Mouse (Mus musculus): Measurements from ENCODE around the gene Stpg1. TPM values are rescaled to one million over a fixed set of nuclear protein-coding genes. Genes with fewer than 3 reads are reported as not detected.

The Stpg1 gene
- polyA plus RNA-seq, 1 experiment from 2014 or later = 0.18 TPM

GRCm38 (mm10) chr4:135477851-135478250 lies 16.7 kb upstream of the Stpg1 start:
- Histone ChIP-seq H3K4me1 (replicated peaks; ENCODE audit: control insufficient read depth, insufficient read depth) (no peaks in the 10 kb centered on the region), H3K4me3 (ENCODE audit: low read depth, low read length) (no peak overlapping the region), H3K4me2 (replicated peaks; ENCODE audit: low read depth) (no peak overlapping the region), H3K9me3 (ENCODE audit: control insufficient read depth, low read length) (no peaks in the 10 kb centered on the region), H3K9ac (ENCODE audit: low read length) (no peak overlapping the region), H3K36me3 (ENCODE audit: control insufficient read depth, insufficient read depth, low read length) (peaks cover 3% of the 10 kb centered on the region; the same call in 1 of the 2 replicates), H3K27ac (replicated peaks) (no peak overlapping the region), H3K27me3 (ENCODE audit: control insufficient read depth, insufficient read depth, low read length) (no peaks in the 10 kb centered on the region)
- TF ChIP-seq CTCF (IDR thresholded peaks at IDR 0.05; ENCODE audit: low read depth) (no peak), EP300 (optimal IDR thresholded peaks at IDR 0.05) (no peak)
- WGBS = 85% methylated on average over 10 of the region's 10 CpGs
- DNase-seq (ENCODE audit: low spot score) = no peak
- ATAC-seq (ENCODE audit: low FRiP score, low TSS enrichment) = no peak; the same call in 1 of the 2 replicates

DNA sequence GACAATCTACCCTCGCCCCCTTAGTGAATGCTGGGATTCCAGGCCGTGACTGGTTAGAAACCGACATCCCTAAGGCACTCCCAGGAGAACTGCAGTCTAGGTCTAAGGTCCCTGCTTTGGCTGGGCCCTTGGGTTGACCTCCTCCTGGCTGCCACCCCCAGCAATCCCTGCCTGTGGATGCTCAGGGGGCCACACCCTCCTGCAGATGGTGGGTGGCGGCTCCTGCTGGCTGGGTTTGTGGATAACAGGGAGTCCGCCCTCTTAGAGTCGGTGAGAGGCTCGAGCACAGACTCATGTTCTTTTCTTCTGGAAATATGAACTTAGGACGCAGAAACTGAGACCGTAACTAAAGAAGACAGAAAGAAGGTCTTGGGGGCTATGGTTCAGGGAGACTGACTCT lies 14.2 kb upstream of the Stpg1 start:
- no peak for ATAC-seq (ENCODE audit: low FRiP score, low TSS enrichment)
- peak; percentile 50 for TF ChIP-seq CTCF (IDR thresholded peaks at IDR 0.05; ENCODE audit: low read depth)
- TF ChIP-seq EP300 (optimal IDR thresholded peaks at IDR 0.05) = no peak
- DNase-seq (ENCODE audit: low spot score) = no peak
- H3K36me3 ChIP-seq (ENCODE audit: control insufficient read depth, insufficient read depth, low read length) = no peaks in the 10 kb centered on the region
- H3K27me3 ChIP-seq (ENCODE audit: control insufficient read depth, insufficient read depth, low read length) = no peaks in the 10 kb centered on the region
- H3K4me2 ChIP-seq (replicated peaks; ENCODE audit: low read depth) = no peak overlapping the region
- H3K9me3 ChIP-seq (ENCODE audit: control insufficient read depth, low read length) = no peaks in the 10 kb centered on the region
- no peak overlapping the region for H3K9ac ChIP-seq (ENCODE audit: low read length)
- no peaks in the 10 kb centered on the region for H3K4me1 ChIP-seq (replicated peaks; ENCODE audit: control insufficient read depth, insufficient read depth)
- H3K4me3 ChIP-seq (ENCODE audit: low read depth, low read length) = no peak overlapping the region
- no peak overlapping the region for H3K27ac ChIP-seq (replicated peaks)
- 73% methylated on average over 9 of the region's 9 CpGs for WGBS

DNA sequence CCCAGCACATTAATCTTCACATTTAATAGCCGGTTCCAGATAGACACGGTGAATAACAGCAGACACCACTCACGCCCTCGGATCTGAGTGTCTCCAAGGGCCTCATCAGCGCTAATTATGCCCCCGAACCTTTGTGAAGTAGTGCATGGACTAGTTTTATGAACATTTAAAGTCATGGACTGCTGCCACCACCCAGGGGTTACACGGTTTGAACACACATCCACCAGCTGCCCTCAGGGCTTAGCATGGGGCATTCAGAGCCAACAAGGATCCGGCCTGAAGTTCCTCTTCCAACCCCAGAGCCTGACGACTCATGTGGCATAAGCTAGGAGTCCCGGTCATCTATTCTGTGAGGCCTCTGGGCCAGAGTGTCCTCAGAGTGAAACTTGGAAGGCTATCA lies 9.5 kb upstream of the Stpg1 start:
- no peak overlapping the region for H3K9ac ChIP-seq (ENCODE audit: low read length)
- no peak overlapping the region for H3K4me3 ChIP-seq (ENCODE audit: low read depth, low read length)
- no peaks in the 10 kb centered on the region for H3K27me3 ChIP-seq (ENCODE audit: control insufficient read depth, insufficient read depth, low read length)
- peak; percentile 4; the same call in 1 of the 2 replicates for ATAC-seq (ENCODE audit: low FRiP score, low TSS enrichment)
- DNase-seq (ENCODE audit: low spot score) = no peak
- H3K27ac ChIP-seq (replicated peaks) = no peak overlapping the region; the same call in 1 of the 2 replicates
- WGBS = 48% methylated on average over 10 of the region's 10 CpGs
- H3K4me2 ChIP-seq (replicated peaks; ENCODE audit: low read depth) = no peak overlapping the region
- H3K36me3 ChIP-seq (ENCODE audit: control insufficient read depth, insufficient read depth, low read length) = peaks cover 4% of the 10 kb centered on the region; the same call in 1 of the 2 replicates
- H3K4me1 ChIP-seq (replicated peaks; ENCODE audit: control insufficient read depth, insufficient read depth) = no peaks in the 10 kb centered on the region
- no peak for TF ChIP-seq CTCF (IDR thresholded peaks at IDR 0.05; ENCODE audit: low read depth)
- TF ChIP-seq EP300 (optimal IDR thresholded peaks at IDR 0.05) = no peak
- no peaks in the 10 kb centered on the region for H3K9me3 ChIP-seq (ENCODE audit: control insufficient read depth, low read length)

GRCm38 (mm10) chr4:135486352-135486751 lies 8.2 kb upstream of the Stpg1 start:
- no peaks in the 10 kb centered on the region for H3K9me3 ChIP-seq (ENCODE audit: control insufficient read depth, low read length)
- H3K4me3 ChIP-seq (ENCODE audit: low read depth, low read length) = no peak overlapping the region
- no peak overlapping the region for H3K27ac ChIP-seq (replicated peaks)
- no peak overlapping the region for H3K9ac ChIP-seq (ENCODE audit: low read length)
- ATAC-seq (ENCODE audit: low FRiP score, low TSS enrichment) = no peak
- TF ChIP-seq EP300 (optimal IDR thresholded peaks at IDR 0.05) (no peak), CTCF (IDR thresholded peaks at IDR 0.05; ENCODE audit: low read depth) (no peak)
- no peak for DNase-seq (ENCODE audit: low spot score)
- WGBS = 84% methylated on average over 11 of the region's 11 CpGs
- peaks cover 4% of the 10 kb centered on the region; the same call in 1 of the 2 replicates for H3K36me3 ChIP-seq (ENCODE audit: control insufficient read depth, insufficient read depth, low read length)
- H3K27me3 ChIP-seq (ENCODE audit: control insufficient read depth, insufficient read depth, low read length) = no peaks in the 10 kb centered on the region
- H3K4me1 ChIP-seq (replicated peaks; ENCODE audit: control insufficient read depth, insufficient read depth) = no peaks in the 10 kb centered on the region
- no peak overlapping the region for H3K4me2 ChIP-seq (replicated peaks; ENCODE audit: low read depth)

GRCm38 (mm10) chr4:135489256-135489655 lies 5.3 kb upstream of the Stpg1 start:
- H3K4me2 ChIP-seq (replicated peaks; ENCODE audit: low read depth) = no peak overlapping the region
- 93% methylated on average over 7 of the region's 7 CpGs for WGBS
- no peak for DNase-seq (ENCODE audit: low spot score)

DNA sequence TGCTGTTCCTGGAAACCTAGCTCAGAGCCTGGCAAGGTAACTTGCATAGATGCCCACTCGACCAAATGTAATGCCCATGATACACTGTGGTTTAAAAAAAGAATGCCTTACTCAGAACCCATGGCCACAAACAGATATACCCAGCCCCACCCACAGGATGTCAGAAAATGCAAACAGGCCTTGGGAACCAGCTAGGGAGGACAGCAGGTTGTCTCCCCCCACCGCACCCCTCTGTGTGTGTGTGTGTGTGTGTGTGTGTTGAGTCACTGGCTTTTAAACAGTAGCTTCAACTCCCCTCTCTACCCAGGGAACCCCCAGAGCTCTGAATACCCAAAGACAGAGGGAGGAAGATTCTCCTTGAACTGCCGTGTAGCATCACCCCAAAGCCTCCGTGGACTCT lies 1.3 kb upstream of the Stpg1 start:
- ATAC-seq (ENCODE audit: low FRiP score, low TSS enrichment) (no peak), DNase-seq (ENCODE audit: low spot score) (no peak)
- peak overlapping the region; percentile 63; the same call in 1 of the 2 replicates for H3K4me3 ChIP-seq (ENCODE audit: low read depth, low read length)
- H3K36me3 ChIP-seq (ENCODE audit: control insufficient read depth, insufficient read depth, low read length) = peaks cover 4% of the 10 kb centered on the region; the same call in 1 of the 2 replicates
- peak overlapping the region; percentile 59; the same call in 1 of the 2 replicates for H3K9ac ChIP-seq (ENCODE audit: low read length)
- no peaks in the 10 kb centered on the region for H3K9me3 ChIP-seq (ENCODE audit: control insufficient read depth, low read length)
- WGBS = 39% methylated on average over 4 of the region's 4 CpGs
- no peaks in the 10 kb centered on the region for H3K27me3 ChIP-seq (ENCODE audit: control insufficient read depth, insufficient read depth, low read length)
- H3K27ac ChIP-seq (replicated peaks) = peak overlapping the region; percentile 78
- no peak for TF ChIP-seq EP300 (optimal IDR thresholded peaks at IDR 0.05)
- TF ChIP-seq CTCF (IDR thresholded peaks at IDR 0.05; ENCODE audit: low read depth) = no peak
- no peaks in the 10 kb centered on the region for H3K4me1 ChIP-seq (replicated peaks; ENCODE audit: control insufficient read depth, insufficient read depth)
- peak overlapping the region; percentile 95 for H3K4me2 ChIP-seq (replicated peaks; ENCODE audit: low read depth)

More at GRCm38 (mm10) chr4:135489256-135489655, 5.3 kb upstream of the Stpg1 start:
- Histone ChIP-seq H3K27ac (replicated peaks) (no peak overlapping the region), H3K9ac (ENCODE audit: low read length) (no peak overlapping the region), H3K4me1 (replicated peaks; ENCODE audit: control insufficient read depth, insufficient read depth) (no peaks in the 10 kb centered on the region), H3K4me3 (ENCODE audit: low read depth, low read length) (no peak overlapping the region), H3K27me3 (ENCODE audit: control insufficient read depth, insufficient read depth, low read length) (no peaks in the 10 kb centered on the region), H3K9me3 (ENCODE audit: control insufficient read depth, low read length) (no peaks in the 10 kb centered on the region), H3K36me3 (ENCODE audit: control insufficient read depth, insufficient read depth, low read length) (peaks cover 4% of the 10 kb centered on the region; the same call in 1 of the 2 replicates)
- no peak for ATAC-seq (ENCODE audit: low FRiP score, low TSS enrichment)
- TF ChIP-seq CTCF (IDR thresholded peaks at IDR 0.05; ENCODE audit: low read depth) (no peak), EP300 (optimal IDR thresholded peaks at IDR 0.05) (no peak)

All from stomach, postnatal 0 days (tissue).